Mouse (Mus musculus) gastrocnemius, postnatal 4 days (tissue): ENCODE results near the gene Spata18. TPM values are rescaled to one million over a fixed set of nuclear protein-coding genes. Genes with fewer than 3 reads are reported as not detected.

Experiments
- DNase-seq, 2 experiments: peaks; one replicate each; pipeline ENCODE4 v3.0.0; 2021 to 2022; ENCODE audit warnings: low spot score in 2 of 2, mixed read lengths in 2 of 2
- total RNA-seq, 2 experiments: library from RNA; stranded (reverse); gene quantifications; 2 replicates each; pipeline ENCODE4 v1.2.3; 2021

The Spata18 gene
- total RNA-seq, 2 experiments from 2014 or later, result 0.29 to 1.1 TPM

DNA sequence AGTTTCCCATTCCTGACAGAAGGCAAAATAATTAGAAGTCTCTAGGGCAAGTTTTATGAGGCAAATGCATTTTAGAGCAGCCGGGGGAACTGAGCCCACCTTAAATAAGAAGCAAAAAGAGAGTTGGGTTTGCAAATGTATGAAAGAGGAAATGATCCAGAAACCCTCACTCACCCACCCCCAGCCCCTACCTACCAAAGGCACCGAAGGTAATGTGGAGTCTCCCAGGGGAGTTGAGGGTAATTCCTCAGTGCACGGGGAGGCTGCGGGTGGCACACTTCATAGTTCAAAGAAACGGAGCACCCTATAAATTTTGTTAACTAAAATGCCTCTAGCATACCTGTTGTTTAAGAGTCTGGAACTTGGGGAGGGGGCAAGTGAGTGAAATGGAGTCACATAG lies 54.1 kb downstream of the Spata18 start:
- no peak for DNase-seq

- DNase-seq, result no peak
These were observed 61.7 kb downstream of the Spata18 start for GRCm38 (mm10) chr5:73712852-73713251.

- no peak for DNase-seq
These were observed 65.8 kb downstream of the Spata18 start for GRCm38 (mm10) chr5:73716941-73717340.

DNA sequence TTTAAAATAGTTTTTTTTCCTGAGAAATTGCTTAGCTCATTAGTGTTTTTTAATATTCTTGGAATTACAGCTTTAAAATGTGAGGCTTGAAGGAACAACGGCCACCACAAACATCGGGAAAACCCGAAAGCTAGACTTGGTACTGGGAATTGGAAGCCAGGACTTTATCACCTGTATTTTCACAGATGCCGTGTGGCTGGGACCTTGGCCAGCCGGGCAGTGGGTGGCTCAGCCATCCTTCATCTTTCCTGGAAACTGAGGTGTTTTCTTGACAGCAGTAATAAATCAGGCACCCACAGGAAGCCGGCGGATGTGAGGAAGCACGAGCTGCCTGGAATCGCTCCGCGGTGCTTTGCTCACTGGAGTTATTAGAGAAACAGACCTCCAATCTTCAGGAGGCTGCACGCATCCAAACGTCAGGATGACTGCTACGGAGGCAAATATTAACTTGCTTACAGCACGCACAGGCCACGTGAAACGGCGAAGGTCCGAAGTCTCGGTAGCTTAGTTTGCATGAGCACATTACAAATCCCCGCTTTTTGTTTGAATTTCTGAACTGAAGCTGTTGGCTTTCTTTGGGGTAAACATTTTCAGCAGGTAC lies 70.6 kb downstream of the Spata18 start:
- no peak for DNase-seq

GRCm38 (mm10) chr5:73725981-73726380 lies 74.8 kb downstream of the Spata18 start:
- no peak for DNase-seq

DNA sequence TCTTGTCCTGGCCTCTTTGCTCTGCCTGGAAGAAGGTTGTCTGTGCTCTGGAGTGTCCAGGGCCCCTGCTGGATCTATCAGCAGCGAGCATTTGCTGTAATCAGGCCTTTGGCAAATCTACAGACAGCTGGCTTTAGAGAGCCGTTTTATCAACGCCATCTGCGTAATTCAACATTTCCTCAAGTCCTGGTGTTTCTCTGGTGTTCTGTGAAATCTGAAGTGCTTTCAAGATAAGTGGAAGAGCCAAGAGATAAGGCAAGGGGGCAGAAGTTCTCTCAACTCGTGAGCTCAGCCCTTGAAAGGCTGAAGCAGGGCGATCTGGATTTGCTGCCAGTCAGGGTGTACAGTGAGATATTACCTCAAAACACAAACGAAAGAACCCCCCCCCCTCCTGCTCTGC lies 77.5 kb downstream of the Spata18 start:
- no peak for DNase-seq

Other genes with a start within 250 kb of the Spata18 start
- under 1 TPM in 1 of 2 experiments, not detected in 1; 0.18 TPM for gene Cwh43, start 245.3 kb upstream of the Spata18 start, total RNA-seq
- 10 to 100 TPM; 13.2 to 17.5 TPM for gene Dcun1d4, start 170.4 kb upstream of the Spata18 start, total RNA-seq
- gene Lrrc66, start 18.9 kb upstream of the Spata18 start, total RNA-seq, result under 1 TPM; 0.31 to 0.32 TPM
- gene Sgcb, start 3.6 kb upstream of the Spata18 start, total RNA-seq, result 100 to 1,000 TPM; 107 to 109 TPM